Mouse (Mus musculus): ENCODE results near the gene Cxcr1. TPM values are rescaled to one million over a fixed set of nuclear protein-coding genes. Genes with fewer than 3 reads are reported as not detected.

Gene Cxcr1
- total RNA-seq, 2 experiments from 2014 or later, result not detected

DNA sequence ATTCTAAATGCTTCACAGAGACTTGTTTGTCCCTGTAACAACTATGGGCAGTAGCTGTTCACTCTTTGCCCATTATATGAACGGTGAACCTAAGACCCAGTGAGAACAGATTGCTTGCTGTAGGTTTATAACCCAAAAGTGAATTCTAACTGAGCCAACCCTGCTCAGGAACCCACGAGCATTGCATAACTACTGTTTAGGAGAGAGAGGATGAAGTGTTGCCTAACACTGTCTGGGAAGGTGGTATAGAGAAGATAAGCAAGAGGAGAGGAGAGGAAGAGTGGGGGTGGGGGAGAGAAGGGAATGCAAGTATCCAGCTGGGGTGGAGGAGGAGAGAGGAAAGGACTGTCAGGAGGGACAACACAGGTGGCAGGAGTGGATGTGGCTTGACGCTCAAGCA, 43.3 kb downstream of the Cxcr1 start:
- no peak for DNase-seq
- intact Hi-C loops (cut with DNase I; ENCODE audit: low total_unique reads), result no loop called here

DNA sequence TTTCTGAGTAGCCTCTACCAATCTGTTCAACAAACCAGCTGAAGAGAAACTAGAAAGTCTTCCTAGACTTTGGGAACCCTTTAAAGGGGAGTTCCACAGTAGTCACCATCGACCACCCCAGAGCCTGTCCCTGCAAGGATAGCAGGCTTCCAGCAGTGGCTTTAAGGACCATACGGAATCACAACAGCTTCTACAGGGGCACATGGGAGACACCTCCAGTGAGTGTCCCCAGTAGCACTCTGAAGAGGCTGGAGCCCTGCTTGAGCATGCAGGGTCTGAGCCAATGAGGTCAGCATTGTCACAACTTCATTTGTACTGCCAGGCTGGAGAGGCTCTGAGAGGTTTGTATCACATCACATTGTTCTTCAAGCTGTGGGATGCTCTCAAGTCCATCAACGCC, 44.3 kb downstream of the Cxcr1 start:
- intact Hi-C loops (cut with DNase I; ENCODE audit: low total_unique reads), result no loop called here
- no peak for DNase-seq

DNA sequence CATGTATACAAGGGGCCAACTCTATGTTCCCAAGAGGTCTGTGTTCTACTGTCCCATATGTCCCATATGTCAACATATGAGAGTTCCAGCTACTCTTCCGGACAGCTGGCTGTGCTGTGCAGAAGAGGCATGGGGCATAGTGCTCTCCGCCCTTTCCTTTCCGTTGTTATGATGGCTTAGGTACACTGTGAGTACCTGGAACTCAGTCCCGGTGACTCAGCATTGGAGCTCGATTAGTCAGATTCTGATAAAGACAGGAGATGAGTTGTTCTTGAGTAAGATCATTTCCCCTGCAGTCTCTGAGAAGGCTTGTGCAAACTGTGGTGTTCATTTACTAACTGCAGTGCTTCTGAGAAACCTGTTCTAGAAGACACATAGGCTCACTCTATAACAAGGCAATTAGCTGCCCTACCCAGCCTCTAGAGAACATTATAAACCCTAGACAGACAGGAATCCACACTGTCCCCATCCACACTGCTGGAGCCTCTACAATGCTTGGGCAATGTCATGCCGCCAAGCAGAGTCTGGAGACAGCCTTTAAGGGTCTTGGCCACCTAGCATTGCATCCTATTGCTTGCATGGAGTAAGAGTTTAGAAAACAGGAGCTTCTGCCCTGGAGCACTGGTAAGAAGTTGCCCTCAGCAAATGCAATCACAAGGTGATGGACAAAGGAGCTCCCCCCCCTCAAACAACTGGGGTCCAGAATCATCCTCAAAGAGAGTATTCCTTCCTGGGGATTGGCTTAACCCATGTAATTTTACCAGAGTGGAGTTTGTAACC, 45.1 kb downstream of the Cxcr1 start:
- DNase-seq, result no peak
- intact Hi-C loops (cut with DNase I; ENCODE audit: low total_unique reads), result no loop called here

Small RNAs within 50 kb of the gene (microRNA-seq; reads per million reads assigned to microRNA genes)
- gene Mir1928, result 0 reads per million in 2 experiments

Other genes with a start within 250 kb of the Cxcr1 start
- gene Tns1, start 70.2 kb downstream of the Cxcr1 start, total RNA-seq (2021), result 100 to 1,000 TPM; 176 to 217 TPM
- under 1 TPM in 1 of 2 experiments, not detected in 1; 0.09 TPM for gene Rufy4, start 69.1 kb downstream of the Cxcr1 start, total RNA-seq (2021)
- not detected for gene Cxcr2, start 40.6 kb downstream of the Cxcr1 start, total RNA-seq (2021)
- 10 to 100 TPM; 75.2 to 85.6 TPM for gene Arpc2, start 41.5 kb upstream of the Cxcr1 start, total RNA-seq (2021)
- not detected for gene Gpbar1, start 83.9 kb upstream of the Cxcr1 start, total RNA-seq (2021)
- gene Aamp, start 90.1 kb upstream of the Cxcr1 start, total RNA-seq (2021), result 10 to 100 TPM; 76.7 to 77.5 TPM
- 10 to 100 TPM; 59.8 to 72.1 TPM for gene Pnkd, start 90.3 kb upstream of the Cxcr1 start, total RNA-seq (2021)
- 10 to 100 TPM; 32.4 to 39.8 TPM for gene Tmbim1, start 111.0 kb upstream of the Cxcr1 start, total RNA-seq (2021)
- gene Catip, start 167.5 kb upstream of the Cxcr1 start, total RNA-seq (2021), result under 1 TPM; 0.10 to 0.20 TPM
- gene Slc11a1, start 180.6 kb upstream of the Cxcr1 start, total RNA-seq (2021), result 1 to 10 TPM; 2.5 to 4.5 TPM
- 10 to 100 TPM; 88.2 to 88.5 TPM for gene Ctdsp1, start 196.9 kb upstream of the Cxcr1 start, total RNA-seq (2021)
- under 1 TPM; 0.27 TPM for gene Vil1, start 214.7 kb upstream of the Cxcr1 start, total RNA-seq (2021)

Data from gastrocnemius, postnatal 14 days (tissue).